Mouse (Mus musculus) ZHBTc4 (cell line): ENCODE results near the gene Rtraf.

Experiments used
- DNase-seq: peaks from one replicate; pipeline ENCODE4 v3.0.0-alpha.2; 2011; ENCODE audit warnings: low read depth, low spot score

Gene Rtraf

GRCm38 (mm10) chr14:19800485-19800884 is 23.1 kb downstream of the Rtraf start:
- no peak for DNase-seq

DNA sequence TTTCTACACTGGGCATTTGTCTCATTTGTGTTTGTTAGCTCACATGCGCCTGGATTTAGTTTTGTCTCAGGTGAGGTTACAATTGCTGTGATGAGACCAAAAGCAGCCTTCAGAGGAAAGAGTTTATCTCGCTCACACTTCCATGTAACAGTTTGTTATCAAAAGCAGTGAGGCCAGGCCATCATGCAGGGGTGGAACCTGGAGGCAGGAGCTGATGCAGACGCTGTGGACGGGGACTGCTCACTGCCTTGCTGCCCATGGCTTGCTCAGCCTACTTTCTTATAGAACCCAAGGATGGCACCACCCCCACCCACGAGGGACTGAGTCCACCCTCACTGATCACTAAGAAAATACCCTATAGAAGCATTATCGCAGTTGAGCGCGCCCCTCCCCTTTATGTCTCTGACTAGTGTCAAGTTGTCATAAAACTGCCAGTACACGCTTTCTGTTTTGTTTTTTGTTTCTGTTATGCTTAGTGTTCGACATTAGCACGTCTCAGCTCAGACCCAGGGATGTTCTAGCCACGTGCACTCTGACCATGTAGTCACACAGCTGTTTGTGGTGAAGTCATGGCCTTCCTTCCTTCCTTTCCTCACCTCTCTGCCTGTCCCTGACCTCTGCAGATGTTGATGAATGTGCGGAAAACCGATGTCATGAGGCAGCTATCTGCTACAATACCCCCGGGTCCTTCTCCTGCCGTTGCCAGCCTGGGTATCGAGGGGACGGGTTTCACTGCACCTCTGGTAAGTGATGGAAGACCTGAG is 26.9 kb downstream of the Rtraf start:
- no peak for DNase-seq

- DNase-seq: no peak
Measured at GRCm38 (mm10) chr14:19794881-19795280, 28.7 kb downstream of the Rtraf start.

DNA sequence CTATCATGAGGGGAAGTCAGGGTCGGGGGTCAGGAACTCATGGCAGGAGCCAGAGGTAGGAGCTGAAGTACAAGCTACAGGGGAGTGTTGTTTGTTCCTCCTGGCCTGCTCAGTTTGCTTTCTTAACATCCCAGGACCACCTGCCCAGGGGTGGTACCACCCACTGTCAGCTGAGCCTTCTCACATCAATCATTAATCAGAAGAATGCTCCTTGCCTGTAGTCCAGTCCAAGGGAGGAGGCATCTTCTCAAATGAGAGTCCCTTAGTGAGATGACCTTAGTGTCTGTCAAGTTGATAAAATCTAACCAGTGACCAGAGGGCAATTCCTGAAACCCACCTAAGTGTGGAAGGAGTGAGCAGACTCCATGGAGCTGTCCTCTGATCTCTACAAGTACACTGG is 35.2 kb downstream of the Rtraf start:
- DNase-seq: no peak

DNA sequence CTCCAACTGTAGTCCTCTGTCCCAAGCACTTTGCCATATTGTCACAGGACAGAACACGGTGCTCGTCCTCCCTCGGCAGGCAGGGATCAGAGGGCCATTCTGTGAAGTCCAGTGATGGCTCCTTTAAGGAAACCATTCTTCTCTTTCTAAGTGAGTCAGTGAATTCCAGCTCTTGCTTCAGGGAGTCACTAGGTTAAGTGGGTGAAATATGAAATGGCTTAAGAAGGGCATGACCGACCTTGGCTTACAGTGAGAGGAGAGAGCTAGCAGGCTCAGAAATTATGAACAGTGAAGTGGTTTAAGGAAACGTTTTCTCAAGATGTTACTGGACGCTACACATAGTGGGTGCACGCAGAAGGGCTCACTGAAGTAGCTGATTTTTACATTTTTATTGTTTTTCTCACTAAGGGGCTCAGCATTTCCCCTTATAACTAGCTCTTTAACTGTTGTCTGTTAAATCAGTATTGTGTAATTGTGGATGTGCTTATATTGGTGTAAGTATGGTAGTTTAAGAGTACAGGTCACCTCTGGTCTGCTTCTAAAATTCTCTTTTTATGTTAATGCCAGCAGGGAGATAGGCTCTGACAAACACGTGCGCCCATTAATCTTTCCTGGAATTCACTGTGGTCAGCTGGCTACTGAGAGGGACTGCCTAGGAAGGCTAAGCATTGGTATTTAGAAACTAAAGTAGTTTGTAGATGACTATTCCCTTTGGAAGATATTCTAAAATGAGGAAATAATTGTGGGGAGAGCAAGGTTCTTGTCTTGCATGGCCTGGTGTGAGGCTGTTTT is 37.6 kb downstream of the Rtraf start:
- no peak for DNase-seq

DNA sequence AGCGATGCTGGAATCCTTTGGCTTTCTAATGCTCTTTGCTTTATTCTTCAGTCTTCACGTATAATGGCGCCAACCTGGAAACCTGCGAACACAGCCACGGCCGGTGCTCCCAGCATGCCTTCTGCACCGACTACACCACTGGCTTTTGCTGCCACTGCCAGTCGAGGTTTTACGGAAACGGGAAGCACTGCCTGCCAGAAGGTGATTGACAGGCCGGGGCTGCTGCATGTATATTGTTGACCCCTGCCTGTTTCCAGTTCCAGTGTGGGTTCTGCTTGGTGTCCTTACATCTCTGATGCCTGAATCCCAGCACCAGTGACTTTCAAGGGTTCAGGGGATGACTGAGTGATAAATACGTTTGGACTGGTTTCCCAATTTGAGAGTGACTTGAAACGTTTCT is 45.7 kb downstream of the Rtraf start:
- DNase-seq: no peak

GRCm38 (mm10) chr14:19777365-19777764 is 46.3 kb downstream of the Rtraf start:
- no peak for DNase-seq

DNA sequence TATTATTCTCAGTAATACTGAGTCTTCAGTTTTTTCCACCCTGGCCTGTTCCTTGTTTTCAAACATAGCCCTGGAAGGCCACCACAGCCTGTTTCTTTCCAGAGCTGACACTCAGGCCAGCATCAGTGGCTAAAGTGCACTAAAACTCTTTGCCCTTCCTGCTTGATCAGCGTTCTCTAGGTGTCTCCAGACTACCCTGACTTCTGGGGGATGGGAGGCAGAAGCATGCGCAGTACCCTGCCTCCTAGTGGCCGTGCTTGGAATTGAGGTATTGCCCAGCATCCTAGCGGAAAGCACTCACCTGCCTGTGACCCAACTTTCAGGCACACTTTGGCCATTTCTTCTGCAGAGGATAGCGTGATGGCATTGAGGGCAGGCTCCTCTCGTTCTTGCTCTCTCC is 46.7 kb downstream of the Rtraf start:
- DNase-seq: peak; percentile 89

- DNase-seq: peak; percentile 75
Measured at GRCm38 (mm10) chr14:19776179-19776578, 47.4 kb downstream of the Rtraf start.

DNA sequence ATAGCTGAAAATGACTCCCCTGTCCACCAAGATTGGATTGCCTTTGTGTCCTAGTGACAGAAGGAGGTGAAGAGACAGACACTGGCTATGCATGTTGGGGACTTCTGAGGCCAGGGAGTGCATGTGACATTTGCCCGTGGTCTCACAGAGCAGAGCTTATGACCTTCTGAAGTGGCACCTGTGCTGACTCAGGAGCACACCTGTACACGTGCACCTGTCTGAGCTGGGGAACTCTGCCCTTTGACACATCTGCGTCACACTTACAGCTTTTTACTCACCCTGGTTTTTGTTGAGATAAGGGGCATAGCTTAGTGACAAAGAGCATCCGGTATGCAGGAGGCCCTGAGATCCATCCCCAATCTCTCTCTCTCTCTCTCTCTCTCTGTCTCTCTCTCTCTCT is 48.1 kb downstream of the Rtraf start:
- DNase-seq: no peak

DNA sequence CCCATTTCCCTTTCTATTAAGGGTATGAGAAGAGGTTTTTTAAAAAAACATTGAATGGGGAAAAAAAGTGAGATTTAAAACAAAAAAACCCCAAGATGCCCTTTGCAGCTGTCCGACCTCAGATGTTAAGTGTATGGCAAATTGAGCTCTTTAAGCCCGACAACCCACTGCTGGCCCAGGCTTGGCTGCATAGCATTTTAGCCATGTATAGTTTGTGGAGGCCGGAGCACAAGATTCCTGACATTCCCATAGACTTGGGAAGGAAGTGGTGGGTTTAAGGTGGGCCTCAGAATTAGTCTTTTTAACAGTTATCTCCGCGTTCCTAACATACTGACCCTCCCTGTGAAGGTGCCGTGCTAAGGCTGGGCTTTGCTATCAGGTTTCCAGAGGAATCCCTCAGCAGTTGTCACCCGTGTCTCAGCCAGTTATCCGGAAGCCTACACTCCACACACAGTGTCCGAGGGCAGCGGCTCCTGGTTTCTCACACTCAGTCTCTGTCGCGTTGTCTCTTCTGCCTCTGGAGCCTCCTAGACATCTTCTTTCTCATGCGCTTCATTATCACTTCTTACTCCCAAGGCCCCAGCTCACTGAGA is 49.5 kb downstream of the Rtraf start:
- no peak for DNase-seq

GRCm38 (mm10) chr14:19771173-19771572 is 52.5 kb downstream of the Rtraf start:
- no peak for DNase-seq

GRCm38 (mm10) chr14:19769441-19770200 is 54.0 kb downstream of the Rtraf start:
- no peak for DNase-seq

- no peak for DNase-seq
Measured at GRCm38 (mm10) chr14:19768648-19769047, 55.0 kb downstream of the Rtraf start.

DNA sequence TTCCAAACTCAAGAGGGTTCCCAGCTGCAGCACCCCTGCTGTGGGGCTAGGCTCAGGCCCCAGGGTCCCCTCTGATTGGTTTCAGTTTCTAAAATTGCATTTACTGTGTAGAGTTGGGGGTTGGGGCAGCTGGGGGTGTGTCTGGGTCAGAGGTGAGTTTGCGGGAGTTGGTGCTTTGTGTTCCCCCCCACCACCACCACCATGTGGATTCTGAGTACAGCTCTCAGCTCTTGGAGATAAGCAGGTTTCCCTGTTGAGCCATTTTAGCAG is 57.3 kb downstream of the Rtraf start:
- DNase-seq: no peak

DNA sequence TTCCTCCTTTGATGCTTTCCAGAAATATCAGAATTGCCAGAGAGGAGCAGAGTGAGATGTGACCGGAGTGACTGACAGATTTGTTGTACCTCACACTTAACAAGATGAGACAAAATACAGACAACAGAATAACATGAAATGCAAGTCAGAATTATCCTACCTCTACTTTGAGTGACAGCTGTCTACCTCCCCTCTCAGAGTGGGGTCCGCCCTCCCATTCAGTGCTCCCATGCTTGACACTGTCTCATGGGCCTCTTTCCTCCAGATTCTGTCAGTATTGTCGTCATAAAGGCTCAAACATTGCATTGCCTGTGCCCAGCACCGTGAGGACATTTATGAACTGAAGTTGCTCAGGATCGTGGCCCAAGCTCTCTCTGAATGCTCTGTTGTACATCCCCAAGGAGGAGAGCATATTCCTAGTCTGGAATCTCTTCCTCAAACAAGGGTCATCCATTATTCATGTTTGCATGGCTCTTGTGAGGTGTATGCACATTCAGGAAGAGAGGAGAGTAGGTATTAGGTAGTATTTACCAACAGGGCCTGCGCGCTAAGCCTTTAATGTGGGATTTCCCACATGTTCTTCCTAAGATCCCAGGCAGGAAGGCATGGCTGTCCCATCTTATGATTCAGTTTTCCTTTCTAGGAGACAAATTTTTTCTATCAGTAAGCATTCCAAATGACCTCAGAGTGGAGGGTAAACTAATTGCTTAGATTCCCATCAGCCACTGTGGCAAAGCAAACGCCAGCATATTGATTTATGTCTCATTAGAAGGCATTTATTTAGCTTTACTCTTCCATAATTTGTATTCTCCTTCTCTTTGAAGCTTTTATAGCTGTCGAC is 57.9 kb downstream of the Rtraf start:
- DNase-seq: no peak

DNA sequence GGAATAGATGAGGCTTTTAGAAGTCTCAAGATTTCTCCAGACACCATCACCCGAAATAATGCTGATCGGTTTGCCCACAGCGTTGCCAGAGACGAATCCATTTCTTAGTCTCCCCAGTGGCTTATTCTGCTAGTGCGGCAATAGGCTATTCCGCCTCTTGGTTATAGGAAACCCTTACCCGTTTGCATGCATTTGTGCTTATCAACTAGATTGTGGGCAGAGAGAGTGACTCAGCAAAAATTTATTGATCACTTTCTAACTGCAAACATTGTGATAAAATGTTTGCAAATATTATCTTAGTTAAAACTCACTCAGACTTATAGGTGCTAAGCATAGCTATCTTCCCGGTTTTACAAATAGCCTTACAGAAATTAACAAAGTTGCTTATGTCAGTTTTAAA is 59.3 kb downstream of the Rtraf start:
- DNase-seq: no peak

DNA sequence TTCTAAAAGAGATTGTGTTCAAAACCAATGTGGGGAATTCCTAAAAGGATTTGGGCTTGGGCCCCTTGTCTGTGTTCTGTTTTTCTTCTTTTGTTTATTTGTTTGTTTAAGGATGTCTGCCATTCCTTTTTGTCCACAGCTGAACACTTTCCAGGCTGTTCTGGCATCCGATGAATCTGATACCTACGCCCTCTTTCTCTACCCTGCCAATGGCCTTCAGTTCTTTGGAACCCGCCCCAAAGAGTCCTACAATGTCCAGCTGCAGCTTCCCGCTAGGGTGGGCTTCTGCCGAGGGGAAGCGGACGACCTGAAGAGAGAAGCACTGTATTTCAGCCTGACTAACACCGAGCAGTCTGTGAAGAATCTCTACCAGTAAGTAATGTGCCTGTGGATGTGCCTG is 60.1 kb downstream of the Rtraf start:
- DNase-seq: no peak

- DNase-seq: no peak
Measured at GRCm38 (mm10) chr14:19762014-19762413, 61.6 kb downstream of the Rtraf start.
